Mouse (Mus musculus) embryo, embryonic 10 days (tissue): ENCODE results near the gene Nebl.

Source experiments
- DNase-seq: peaks from one replicate; pipeline ENCODE4 v3.0.0-alpha.2; 2015; ENCODE audit warnings: low spot score

The Nebl gene

GRCm38 (mm10) chr2:17515686-17516085 is 215.6 kb downstream of the Nebl start:
- DNase-seq = no peak

- DNase-seq = no peak
Measured at GRCm38 (mm10) chr2:17514765-17515164, 216.5 kb downstream of the Nebl start.

GRCm38 (mm10) chr2:17509942-17510341 is 221.3 kb downstream of the Nebl start:
- DNase-seq = no peak

DNA sequence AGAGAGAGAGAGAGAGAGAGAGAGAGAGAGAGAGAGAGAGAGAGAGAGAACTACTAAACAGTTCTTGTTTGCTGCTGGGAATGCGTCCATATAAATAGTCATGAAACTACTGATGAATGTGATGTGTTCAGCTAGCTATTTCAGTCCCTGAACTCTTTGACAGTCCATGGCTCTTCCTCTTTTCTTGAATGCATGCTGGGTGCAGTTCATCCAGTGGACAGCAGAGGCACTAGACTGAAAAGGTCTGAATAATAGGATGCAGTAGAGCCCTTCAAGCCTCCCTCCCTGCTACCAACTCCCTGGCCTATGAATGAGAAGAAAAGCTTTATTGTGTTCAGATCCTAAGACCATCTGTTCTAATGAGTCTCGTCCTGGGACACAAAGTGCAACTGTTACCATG is 223.9 kb downstream of the Nebl start:
- no peak for DNase-seq

DNA sequence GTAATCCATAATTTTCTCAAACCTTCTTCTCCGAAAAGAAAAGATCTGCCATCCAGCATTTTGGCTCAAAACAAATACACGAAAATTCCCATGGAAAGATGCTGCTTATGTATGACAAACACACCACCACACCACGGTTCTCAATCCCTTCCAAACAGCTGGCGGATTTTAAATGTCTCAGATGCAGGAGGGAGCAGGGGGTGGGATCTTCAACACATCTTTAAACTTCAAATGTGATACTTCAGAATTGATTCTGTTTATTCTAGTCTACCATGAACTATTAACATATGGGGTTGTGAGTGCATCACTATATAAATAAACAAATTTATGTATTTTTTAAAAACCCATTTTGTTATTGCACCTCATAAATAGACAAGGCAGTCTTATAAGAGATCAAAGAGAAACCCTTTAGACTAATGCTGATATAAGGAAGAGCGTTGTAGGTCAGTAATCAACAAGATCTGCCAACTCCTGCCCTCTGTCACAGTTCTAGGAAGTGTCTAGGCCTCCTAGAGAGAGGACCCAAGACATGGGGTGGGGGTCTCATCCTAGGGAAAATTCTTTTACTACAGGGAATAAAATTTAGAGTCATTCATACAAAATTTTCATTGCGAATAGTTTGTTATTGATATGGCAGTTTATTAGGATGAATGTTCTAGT is 227.0 kb downstream of the Nebl start:
- DNase-seq = no peak

DNA sequence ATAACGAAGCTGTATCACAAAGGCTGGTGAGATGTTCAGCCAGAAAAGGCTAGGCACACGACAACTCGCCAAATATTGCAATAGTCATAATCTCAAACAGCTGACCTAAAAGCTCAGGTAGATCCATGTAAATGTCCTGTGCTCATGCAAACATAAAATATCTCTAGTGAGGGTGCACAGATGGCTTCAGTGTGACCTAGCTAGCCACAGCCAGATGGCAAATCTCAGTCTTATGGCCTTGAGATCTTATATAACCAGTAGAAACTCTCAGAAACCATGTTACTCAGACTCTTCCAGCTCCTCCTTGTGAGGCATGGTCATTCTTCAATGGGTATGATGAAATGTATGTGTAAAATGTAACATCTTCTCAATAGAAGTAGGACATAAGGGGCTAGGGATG is 230.2 kb downstream of the Nebl start:
- DNase-seq = no peak

GRCm38 (mm10) chr2:17465517-17466174 is 265.6 kb downstream of the Nebl start:
- DNase-seq = no peak

DNA sequence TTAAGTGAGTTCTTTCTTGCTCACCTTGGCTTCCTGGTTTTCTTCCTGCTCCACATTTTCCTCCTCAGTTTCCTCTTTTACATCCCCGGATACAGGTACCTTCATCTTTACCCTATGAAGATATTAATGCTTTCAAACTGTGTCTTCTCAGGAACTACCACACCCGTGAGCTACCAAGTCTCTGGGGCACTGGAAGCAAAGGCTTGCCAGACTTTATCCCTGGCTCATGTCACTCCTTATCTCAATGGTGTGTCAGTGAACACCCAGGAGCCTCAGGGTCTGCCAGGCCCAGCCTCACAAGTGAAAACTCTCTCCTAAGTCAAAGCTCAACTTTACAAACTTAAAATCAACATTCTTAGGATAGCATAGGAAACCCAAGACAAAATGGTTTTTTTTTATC is 270.8 kb downstream of the Nebl start:
- DNase-seq = no peak

GRCm38 (mm10) chr2:17453676-17454075 is 277.6 kb downstream of the Nebl start:
- DNase-seq = no peak

DNA sequence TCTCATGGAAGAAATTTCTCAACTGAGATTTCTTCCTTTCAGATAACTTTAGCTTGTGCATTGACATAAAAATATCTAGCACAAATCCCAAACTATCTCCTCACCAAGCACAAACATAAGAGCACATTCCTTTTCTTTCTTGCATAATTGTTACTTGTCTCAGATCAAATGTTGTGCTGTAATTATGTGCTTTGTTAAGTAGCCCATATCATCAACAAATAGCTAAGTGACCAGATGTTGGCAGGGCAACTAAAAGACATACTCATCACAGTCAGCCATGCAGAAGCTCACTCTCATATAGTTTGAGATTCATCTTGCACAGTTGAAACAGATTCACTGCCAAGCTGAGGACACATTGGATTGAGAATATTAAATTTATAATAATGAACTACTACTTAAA is 282.9 kb downstream of the Nebl start:
- no peak for DNase-seq

DNA sequence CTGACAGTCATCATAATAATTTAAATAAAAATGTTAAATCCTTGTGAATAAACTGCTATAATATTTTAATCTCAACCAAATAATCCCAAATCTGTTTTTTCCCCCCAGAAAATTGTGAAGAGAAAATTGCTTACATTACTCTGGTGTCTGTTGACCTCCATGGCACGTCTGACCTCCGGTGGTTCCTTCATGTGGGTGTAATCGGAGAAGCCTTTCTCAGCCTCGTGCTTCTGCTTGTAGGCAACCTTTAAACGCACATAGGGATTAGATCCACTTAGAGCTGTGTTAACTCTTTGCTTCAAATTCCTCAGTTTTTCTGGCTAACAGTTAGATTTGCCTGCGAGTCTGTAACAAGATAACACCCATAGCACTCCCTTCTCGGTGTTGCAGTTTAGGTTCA is 287.7 kb downstream of the Nebl start:
- peak; percentile 69 for DNase-seq

- no peak for DNase-seq
Measured at GRCm38 (mm10) chr2:17438317-17438716, 292.9 kb downstream of the Nebl start.

- DNase-seq = peak; percentile 7
Measured at GRCm38 (mm10) chr2:17436739-17437440, 294.4 kb downstream of the Nebl start.

GRCm38 (mm10) chr2:17435217-17435616 is 296.0 kb downstream of the Nebl start:
- DNase-seq = no peak

DNA sequence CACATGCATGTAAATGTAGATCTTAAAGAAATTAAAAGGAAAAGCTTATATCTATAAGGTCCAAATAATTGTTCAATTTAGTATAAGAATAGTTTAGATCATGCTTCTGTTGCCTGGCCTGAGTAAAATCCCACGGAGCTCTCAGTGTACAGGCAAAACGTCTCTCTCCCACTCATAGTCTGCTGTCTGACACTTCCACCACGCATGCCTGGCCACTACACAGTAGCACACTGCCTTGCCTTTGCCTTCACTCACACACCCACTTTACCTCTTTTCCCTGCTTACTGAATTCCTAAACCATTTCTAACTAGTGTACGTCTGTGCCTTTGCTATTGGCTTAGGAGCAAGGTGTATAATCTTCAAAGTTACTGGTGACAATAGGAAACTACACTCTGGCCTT is 302.2 kb downstream of the Nebl start:
- DNase-seq = no peak

- no peak for DNase-seq
Measured at GRCm38 (mm10) chr2:17428156-17428555, 303.1 kb downstream of the Nebl start.

GRCm38 (mm10) chr2:17422967-17423366 is 308.3 kb downstream of the Nebl start:
- peak; percentile 86 for DNase-seq

DNA sequence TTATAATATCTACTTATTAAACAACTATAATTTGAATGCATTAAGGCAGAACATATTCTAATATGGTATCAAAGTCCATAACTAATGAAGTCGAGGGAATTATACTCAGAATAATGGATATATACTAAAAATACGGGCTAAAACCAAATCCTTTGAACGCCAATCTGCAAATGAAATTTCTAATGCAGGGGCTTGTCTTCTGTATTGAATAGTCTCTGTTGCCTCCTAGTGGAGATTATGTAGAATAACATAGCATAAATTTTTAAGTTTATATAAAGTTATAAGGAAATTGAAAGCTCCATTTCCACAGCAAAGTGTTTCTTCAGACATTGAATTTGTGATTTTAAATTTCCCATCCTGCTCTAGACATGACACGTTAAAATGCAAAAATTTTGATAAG is 315.9 kb downstream of the Nebl start:
- DNase-seq = no peak

GRCm38 (mm10) chr2:17414324-17414723 is 316.9 kb downstream of the Nebl start:
- DNase-seq = no peak

DNA sequence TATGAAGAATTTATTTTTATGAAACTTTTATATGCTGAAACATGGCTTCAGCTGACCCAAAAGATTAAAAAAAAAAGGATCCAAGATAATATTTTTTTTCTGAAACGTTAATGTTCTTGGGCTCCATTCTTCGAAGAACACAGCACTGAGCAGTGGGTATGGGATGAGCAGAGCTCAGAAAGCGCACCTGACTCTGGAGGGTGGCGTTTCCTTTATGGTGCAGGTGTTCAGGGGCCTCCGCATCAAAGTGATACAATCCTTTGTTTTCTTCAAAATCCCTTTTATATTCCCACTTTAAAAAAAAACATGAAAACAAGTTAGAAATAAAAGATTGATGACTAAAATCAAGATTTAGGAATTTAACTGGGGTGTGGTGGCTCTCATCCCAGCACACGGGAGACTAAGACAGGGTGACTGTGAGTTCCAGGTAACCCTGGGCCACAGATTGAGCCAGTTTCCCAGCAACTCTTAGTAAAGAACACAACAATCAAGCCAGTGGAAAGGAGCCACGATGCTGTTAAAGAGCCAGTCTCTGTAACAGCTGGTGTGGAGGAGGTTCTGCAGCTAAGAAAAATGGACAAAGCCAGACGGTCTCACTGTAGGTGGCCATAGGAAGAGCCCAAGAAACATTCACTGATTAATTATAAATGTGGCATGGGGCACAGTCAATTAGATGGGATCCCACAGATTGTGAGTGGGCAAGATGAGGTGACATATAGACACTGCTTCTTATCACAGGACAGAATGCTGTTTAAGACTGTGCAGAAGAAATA is 317.6 kb downstream of the Nebl start:
- DNase-seq = no peak

DNA sequence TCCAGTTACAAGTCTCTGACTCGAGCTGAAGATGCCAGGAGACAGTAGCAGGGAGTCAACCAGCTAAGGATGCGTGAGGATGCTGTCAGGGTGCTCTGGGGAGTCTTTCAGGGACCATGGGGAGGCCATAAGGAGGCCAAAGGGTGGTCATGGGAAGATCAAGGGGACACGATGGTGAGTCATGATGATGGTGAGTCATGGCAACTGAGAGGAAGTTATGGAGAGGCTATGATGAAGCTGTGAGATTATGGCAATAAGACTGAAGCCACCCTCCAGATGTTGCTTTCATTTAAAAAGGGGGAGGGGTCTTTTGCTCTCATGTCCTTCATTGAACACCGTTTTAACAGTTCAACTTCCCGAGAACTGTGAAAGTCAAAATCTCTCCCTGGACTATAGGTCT is 322.0 kb downstream of the Nebl start:
- DNase-seq = no peak

DNA sequence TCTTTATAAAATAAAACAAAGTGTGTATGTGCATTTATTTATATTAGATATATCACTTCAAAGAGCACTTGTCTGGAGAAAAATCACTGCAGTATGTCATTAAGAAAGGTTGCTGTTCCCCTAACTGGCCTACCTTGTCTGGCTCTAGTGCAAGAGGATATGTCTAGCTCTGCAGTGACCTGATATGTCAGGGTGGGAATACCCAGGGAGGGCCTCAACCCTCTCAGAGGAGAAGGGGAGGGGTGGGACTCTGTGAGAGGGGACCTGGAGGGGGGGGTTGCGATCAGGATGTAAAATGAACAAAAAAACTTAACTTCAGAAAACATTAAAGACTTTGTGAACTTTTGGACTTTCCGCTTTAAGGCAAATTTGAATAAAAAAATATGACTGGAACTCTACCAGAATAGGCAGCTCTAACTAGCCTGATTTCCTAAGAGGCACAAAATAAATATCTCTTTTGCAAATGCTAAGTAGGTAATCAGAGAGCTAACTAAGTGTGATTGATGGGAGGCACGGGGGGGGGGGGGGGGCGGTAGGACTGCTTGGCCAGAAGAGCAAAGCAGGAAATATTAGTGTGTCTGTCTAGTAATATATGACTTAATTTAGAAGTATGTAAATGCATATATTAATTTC is 325.2 kb downstream of the Nebl start:
- no peak for DNase-seq
